Mouse (Mus musculus) large intestine, adult 2 months (tissue): ENCODE data around the gene Tectb. TPM values are rescaled to one million over a fixed set of nuclear protein-coding genes. Genes with fewer than 3 reads are reported as not detected.
"Not testable (repeated sequence)": the region's sequence is repeated elsewhere in the genome, so short reads cannot be mapped to it uniquely, and the experiment has no call there.

Experiments
- DNase-seq: peaks from one replicate; pipeline ENCODE4 v3.0.0-alpha.2; 2012; ENCODE audit warnings: low read depth, low spot score
- WGBS: fragments of 180-500 bp; shearing (Covaris S2); methylation state at CpG from one replicate; pipeline ENCODE4 v1.1.7; 2018; 5-methylcytosine and 5-hydroxymethylcytosine counted together
- polyA plus RNA-seq: library from polyadenylated mRNA; depleted of rRNA; stranded (reverse); fragments of >200 nt; gene quantifications from 2 replicates; pipeline ENCODE4 v1.2.3, GENCODE M21; 2012; rRNA removed

Gene Tectb
- polyA plus RNA-seq: not detected in 2 replicates

DNA sequence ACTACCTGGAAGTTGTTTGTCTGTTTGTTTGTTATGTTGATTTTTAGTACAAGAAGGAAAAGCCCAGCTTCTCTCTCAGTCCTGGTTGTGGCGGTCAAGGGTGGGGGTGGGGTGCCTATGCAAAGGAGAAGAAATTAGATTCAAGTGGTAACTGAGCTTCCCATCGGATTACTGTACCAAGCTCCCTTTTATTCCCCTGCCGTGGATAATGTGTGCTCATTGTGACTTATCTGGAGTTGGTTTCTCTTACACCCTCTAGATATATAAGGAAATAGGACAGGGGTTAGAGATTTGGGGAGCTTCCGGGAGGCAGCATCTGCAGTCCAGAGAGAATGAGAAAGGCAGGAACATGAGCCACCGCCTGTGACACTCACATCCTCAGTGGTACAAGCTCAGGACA is at the start of gene Tectb:
Gene Tectb, plus strand, starts transcription at position 301 of the 400 bp plus-strand sequence.
- 87% methylated on average over 5 of the region's 5 CpGs for WGBS
- no peak for DNase-seq

DNA sequence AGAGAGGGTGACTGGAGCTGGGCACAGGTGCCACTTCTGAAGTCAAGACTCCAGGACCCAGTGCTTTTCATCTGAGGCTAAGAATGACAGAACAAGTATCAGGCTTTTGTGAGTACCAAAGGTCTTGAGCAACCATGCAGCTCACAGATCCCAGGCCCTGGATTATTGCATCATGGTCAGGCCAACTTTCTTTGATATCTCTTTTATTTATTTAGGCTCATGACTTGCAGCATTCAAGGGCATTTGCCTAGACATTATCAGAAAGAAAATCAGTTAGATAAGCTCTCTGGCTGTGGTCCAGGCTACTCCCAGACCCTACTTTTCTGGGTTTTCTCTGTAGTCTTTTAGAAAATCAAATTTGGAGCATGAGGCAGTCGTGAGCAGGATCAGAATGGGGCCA is 48.8 kb upstream of the Tectb start:
- DNase-seq: no peak
- WGBS: 40% methylated on average over 1 of the region's 1 CpGs

DNA sequence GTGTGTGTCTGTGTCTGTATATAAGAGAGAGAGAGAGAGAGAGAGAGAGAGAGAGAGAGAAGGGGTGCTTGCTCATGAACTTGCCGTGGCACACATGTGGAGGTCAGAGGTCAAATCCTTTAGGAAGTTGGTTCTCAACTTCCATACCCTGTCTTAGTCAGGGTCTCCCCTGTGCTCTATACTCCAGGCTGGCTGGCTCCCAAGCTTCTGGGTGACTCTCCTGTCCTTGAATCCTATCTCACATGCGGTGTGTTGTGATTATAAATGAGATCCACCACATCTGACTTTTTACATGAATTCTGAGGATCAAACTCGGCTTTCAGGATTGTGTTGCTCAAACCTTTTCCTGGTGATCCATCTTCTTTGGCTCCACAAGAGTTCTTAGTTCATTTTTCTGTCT is 48.1 kb upstream of the Tectb start:
- 68% methylated on average over 3 of the region's 3 CpGs for WGBS
- no peak for DNase-seq

GRCm38 (mm10) chr19:55134521-55134920 is 46.0 kb upstream of the Tectb start:
- WGBS: 21% methylated on average over 9 of the region's 9 CpGs
- DNase-seq: peak; percentile 78

GRCm38 (mm10) chr19:55135918-55136317 is 44.6 kb upstream of the Tectb start:
- 84% methylated on average over 3 of the region's 3 CpGs for WGBS
- no peak for DNase-seq

GRCm38 (mm10) chr19:55136693-55137427 is 43.7 kb upstream of the Tectb start:
- 20% methylated on average over 4 of the region's 4 CpGs for WGBS
- no peak for DNase-seq

- DNase-seq: no peak
- 63% methylated on average over 7 of the region's 7 CpGs for WGBS
These were observed 42.6 kb upstream of the Tectb start for GRCm38 (mm10) chr19:55137884-55138283.

GRCm38 (mm10) chr19:55138506-55138905 is 42.0 kb upstream of the Tectb start:
- 82% methylated on average over 7 of the region's 7 CpGs for WGBS

DNA sequence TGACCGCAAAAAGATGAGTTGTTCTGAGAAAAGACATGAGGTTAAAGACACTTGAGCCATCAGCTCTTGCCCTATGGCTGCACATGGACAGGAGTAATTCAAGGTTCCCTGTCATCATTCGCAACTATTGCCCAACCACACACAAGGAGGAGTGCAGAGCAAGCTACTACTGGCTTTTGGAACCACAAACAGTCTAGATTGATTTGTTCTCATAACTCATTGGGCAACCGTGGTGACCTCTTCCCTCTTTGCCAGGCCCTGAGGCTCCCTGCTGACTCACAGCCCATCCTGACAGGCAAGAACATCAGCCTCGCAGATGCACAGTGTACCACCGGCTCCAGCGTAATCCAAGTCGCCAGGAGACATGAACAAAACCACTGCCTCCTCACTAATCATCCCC is 41.2 kb upstream of the Tectb start:
- DNase-seq: no peak
- WGBS: 86% methylated on average over 7 of the region's 7 CpGs

More at GRCm38 (mm10) chr19:55138506-55138905, 42.0 kb upstream of the Tectb start:
- no peak for DNase-seq

DNA sequence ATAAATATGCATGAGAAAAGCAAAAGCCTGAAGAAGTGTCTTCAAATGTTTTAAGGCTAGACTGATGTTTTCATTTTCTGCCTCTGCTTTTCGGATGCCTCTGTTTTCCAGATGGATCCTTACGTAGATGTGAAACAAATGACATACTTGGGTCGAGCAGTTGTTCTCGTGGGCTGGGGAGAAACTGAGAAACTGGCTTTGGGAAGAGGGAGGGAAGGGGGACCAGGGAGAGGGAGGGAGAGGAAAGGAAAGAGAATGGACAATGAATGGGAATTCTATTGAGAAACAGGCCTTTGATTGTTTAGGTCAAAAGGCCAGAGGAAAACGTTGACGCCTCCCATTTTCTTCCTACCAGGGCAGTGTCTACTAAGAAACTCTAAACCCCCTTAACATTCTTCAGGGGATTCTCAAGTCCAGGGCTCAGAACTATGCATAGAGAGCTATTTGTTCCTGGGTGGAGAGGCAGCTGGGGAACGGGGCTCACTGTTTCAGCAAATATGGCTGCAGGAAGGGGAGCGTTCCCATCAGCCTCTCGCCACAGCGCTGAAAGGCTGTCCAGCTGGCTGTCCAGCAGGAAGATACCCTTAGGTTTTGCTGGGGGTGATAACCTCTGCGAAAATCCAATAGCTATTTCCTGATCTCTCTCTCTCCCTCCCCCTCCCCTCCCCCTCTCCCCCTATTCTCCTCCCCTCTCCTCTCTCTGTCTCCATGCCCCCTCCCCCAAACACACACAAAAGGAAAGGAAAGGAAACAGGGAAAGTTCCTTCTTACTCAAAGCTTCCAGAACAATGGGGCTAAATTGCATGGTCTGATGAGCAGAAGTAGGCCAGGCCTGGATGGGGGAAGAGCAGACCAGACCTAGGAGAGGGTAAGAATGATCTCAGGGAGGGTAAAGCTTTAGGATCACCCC is 36.9 kb upstream of the Tectb start:
- WGBS: 72% methylated on average over 11 of the region's 11 CpGs
- DNase-seq: no peak

DNA sequence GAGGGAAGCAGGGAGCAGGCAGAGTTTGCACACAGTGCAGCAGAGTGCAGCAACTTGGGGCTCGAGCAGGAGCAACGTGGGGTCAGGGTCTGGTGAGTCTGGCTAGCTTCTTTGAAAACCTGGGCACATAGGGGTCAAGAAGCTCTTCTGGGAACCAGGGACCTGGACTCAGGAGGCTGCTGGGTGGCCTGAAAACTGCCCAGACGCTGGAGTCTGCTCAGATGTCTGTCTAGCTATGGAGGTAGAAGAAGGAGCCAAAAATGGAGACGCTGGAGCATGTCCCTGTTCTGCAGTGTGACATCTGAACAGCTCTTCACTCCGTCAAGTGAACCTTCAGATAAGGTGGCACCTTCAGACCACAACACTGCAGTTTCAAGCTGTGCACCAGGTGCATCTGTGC is 35.8 kb upstream of the Tectb start:
- WGBS: 92% methylated on average over 5 of the region's 5 CpGs
- DNase-seq: no peak

DNA sequence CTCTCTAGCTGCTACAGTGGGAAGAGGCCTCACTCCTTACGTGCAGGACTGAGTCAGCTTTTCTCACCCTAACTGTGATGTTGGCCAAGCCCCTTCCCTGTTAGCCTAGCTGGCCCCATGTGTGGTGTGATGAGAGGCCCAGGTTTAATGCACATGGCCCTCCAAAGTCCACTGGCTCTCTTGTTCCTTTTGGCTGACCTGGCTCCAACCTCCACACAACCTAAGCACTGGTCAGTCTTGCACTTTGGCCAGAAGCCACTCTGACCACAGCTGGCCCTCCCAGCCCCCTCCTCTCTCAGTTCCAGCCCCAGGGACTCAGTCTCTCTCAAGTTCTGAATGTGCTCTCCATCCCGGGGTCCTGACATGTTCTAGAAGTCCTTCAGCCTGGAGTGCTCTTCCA is 35.4 kb upstream of the Tectb start:
- no peak for DNase-seq
- 82% methylated on average over 2 of the region's 2 CpGs for WGBS

GRCm38 (mm10) chr19:55147568-55147967 is 33.0 kb upstream of the Tectb start:
- DNase-seq: no peak
- WGBS: 41% methylated on average over 9 of the region's 9 CpGs

GRCm38 (mm10) chr19:55148109-55148508 is 32.4 kb upstream of the Tectb start:
- no peak for DNase-seq
- 26% methylated on average over 6 of the region's 6 CpGs for WGBS

- 77% methylated on average over 6 of the region's 6 CpGs for WGBS
- DNase-seq: no peak
These were observed 30.9 kb upstream of the Tectb start for GRCm38 (mm10) chr19:55149646-55150045.

GRCm38 (mm10) chr19:55152274-55152673 is 28.3 kb upstream of the Tectb start:
- WGBS: 24% methylated on average over 6 of the region's 6 CpGs
- not testable (repeated sequence) for DNase-seq

- WGBS: 79% methylated on average over 6 of the region's 6 CpGs
- no peak for DNase-seq
These were observed 27.6 kb upstream of the Tectb start for GRCm38 (mm10) chr19:55152983-55153382.

DNA sequence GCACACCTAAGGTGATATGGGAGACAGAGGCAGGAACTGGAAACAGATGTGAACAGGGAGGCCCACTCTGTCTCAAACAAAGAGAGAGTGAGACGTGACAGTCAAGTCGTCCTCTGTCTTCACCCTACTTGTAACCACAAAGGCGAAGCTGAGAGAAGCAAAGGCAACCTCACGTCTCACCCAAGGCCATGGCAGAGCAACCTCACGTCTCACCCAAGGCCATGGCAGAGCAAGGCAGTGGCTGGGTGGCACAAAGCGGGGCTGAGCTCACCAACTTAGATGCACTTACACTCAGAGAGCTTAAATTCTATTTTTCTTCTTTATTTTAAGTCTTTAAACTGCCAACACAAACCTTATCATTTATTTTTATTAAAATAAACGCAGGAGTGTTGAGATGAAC is 23.5 kb upstream of the Tectb start:
- no peak for DNase-seq
- 88% methylated on average over 7 of the region's 7 CpGs for WGBS

GRCm38 (mm10) chr19:55158606-55159005 is 21.9 kb upstream of the Tectb start:
- WGBS: 82% methylated on average over 8 of the region's 8 CpGs
- no peak for DNase-seq

DNA sequence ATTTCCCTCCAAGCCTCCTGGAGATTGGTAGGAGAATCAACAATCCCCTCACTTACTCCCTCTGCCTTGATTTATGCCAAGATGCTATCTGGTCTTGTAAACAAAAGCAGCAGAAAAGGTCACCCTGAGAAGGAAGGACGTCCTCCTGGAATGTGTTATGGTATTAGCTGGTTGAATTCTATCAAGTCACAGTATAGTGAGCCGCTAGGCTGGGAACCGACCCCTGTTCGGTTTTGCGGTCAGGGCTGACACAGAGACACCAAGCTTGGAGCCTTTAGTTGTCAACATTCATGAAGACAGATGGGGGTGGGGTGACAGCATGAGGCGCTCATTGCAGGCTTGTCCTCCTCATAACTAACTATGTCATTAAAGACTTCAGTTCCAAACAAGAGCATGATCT is 20.7 kb upstream of the Tectb start:
- WGBS: 71% methylated on average over 6 of the region's 6 CpGs
- DNase-seq: no peak

- DNase-seq: no peak
- WGBS: 77% methylated on average over 4 of the region's 4 CpGs
These were observed 18.3 kb upstream of the Tectb start for GRCm38 (mm10) chr19:55162271-55162670.
